Mouse (Mus musculus): ENCODE results near the gene Iqgap1.

GRCm38 (mm10) chr7:80838247-80838646 is 12.5 kb upstream of the Iqgap1 start:
- TF ChIP-seq EP300 (IDR thresholded peaks at IDR 0.05; ENCODE audit: low read depth in 1 of 2, low read length in 2 of 2), result no peak
- TF ChIP-seq ETS1 (IDR thresholded peaks at IDR 0.05; ENCODE audit: low read depth, low read length), result no peak
- no peak for TF ChIP-seq CTCF (IDR thresholded peaks at IDR 0.05 in 2 of 3, conservative IDR thresholded peaks at IDR 0.05 in 1 of 3; ENCODE audit: control insufficient read depth in 1 of 3, insufficient read depth in 1 of 3, low read depth in 2 of 3, low read length in 3 of 3, poor library complexity in 1 of 3, severe bottlenecking in 1 of 3)
- no peak for TF ChIP-seq MAZ (IDR thresholded peaks at IDR 0.05; ENCODE audit: low read depth, low read length)
- no peak for TF ChIP-seq ZNF384 (IDR thresholded peaks at IDR 0.05; ENCODE audit: low read depth, low read length)
- no peak for TF ChIP-seq MXI1 (IDR thresholded peaks at IDR 0.05; ENCODE audit: low read depth, low read length)
- TF ChIP-seq MAFK (IDR thresholded peaks at IDR 0.05; ENCODE audit: borderline replicate concordance, low read depth, low read length), result no peak
- no peak for TF ChIP-seq POLR2A (IDR thresholded peaks at IDR 0.05; ENCODE audit: control insufficient read depth in 1 of 2, insufficient read depth in 1 of 2, low read depth in 1 of 2, low read length in 2 of 2, poor library complexity in 1 of 2)
- TF ChIP-seq CHD2 (IDR thresholded peaks at IDR 0.05; ENCODE audit: low read length), result no peak
- no peak for TF ChIP-seq USF1 (IDR thresholded peaks at IDR 0.05; ENCODE audit: low read depth, low read length)
- no peak for TF ChIP-seq BHLHE40 (IDR thresholded peaks at IDR 0.05; ENCODE audit: borderline replicate concordance, low read depth, low read length)
- TF ChIP-seq RCOR1 (IDR thresholded peaks at IDR 0.05; ENCODE audit: low read depth, low read length), result no peak
- TF ChIP-seq MAX (IDR thresholded peaks at IDR 0.05; ENCODE audit: low read length), result no peak

All from MEL (cell line).